ENCODE assay signal across 16 mouse cellular contexts in the genomic region with DNA sequence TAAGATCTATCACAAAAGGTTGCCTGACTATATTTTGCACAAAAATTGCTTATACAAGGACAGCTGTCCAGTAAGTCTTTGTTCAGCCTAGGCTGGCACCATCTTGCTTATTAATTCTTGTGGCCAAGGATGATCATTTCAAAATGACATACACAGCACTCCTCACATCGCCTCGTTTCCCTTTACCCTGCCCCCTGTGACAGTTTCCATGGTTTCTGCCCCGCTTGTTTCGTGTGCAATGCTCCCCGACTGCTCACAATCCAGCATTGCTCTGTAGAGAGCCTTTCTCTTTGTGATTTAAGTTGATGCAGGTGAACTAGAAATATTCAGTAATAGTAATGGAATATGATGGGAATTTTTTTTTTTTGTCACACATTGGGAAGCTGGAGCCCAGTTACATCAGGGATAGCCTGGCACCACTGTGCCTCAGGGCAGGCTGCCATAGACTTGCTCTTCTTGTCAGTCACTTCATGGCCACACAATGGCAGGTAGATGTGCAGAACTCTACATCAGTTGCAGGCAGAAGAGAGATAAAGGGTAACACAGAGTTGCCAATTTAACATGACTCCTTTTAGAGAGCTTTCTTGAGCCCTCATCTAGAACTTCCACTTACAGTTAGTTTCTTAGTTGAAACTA.
DNase-seq lines count a peak whose midpoint lies in the region; ATAC-seq and TF ChIP-seq lines count a peak whose summit lies in the region.
"Had no signal": no experiment of that assay in that cellular context is flagged by ENCODE, and none has a peak within 500 bp of the region (broad histone marks: within the 10 kb centered on the region; RNA-seq: fewer than 3 reads in every experiment).

No protein-coding gene starts in this region.

- H3K4me3 ChIP-seq in forebrain, postnatal 0 days (ENCODE audit: low read depth, low read length), result no peak overlapping the region
- H3K4me3 ChIP-seq in forebrain, embryonic 14.5 days (ENCODE audit: low read depth, low read length), result no peak overlapping the region
- no peak overlapping the region for H3K4me3 ChIP-seq in midbrain, embryonic 13.5 days (replicated peaks)
- H3K4me3 ChIP-seq in midbrain, embryonic 11.5 days (ENCODE audit: low read depth, low read length), result no peak overlapping the region
- H3K4me3 ChIP-seq in midbrain, embryonic 15.5 days, result no peak overlapping the region
- no peak overlapping the region for H3K4me3 ChIP-seq in stomach, postnatal 0 days (ENCODE audit: low read depth, low read length)
- H3K4me3 ChIP-seq: embryonic facial prominence, embryonic 10.5 days; forebrain, embryonic 13.5 days; heart, embryonic 15.5 days; hindbrain, embryonic 13.5 days had no signal

- no peak overlapping the region for H3K9ac ChIP-seq in forebrain, postnatal 0 days
- H3K9ac ChIP-seq in forebrain, embryonic 14.5 days (ENCODE audit: low read length), result no peak overlapping the region
- H3K9ac ChIP-seq in midbrain, embryonic 13.5 days (replicated peaks), result no peak overlapping the region
- H3K9ac ChIP-seq in midbrain, embryonic 11.5 days (ENCODE audit: low read length), result no peak overlapping the region
- H3K9ac ChIP-seq in midbrain, embryonic 15.5 days, result no peak overlapping the region
- H3K9ac ChIP-seq in stomach, postnatal 0 days (ENCODE audit: low read length), result no peak overlapping the region
- H3K9ac ChIP-seq: forebrain, embryonic 13.5 days; heart, embryonic 15.5 days; hindbrain, embryonic 13.5 days had no signal

- 60% methylated on average over 5 of the region's 5 CpGs for WGBS in forebrain, postnatal 0 days
- 73% methylated on average over 5 of the region's 5 CpGs for WGBS in forebrain, embryonic 14.5 days
- 62% methylated on average over 5 of the region's 5 CpGs for WGBS in midbrain, embryonic 13.5 days
- 80% methylated on average over 5 of the region's 5 CpGs for WGBS in midbrain, embryonic 11.5 days
- 54% methylated on average over 5 of the region's 5 CpGs for WGBS in midbrain, embryonic 15.5 days
- WGBS in stomach, postnatal 0 days, result 89% methylated on average over 5 of the region's 5 CpGs

- H3K4me2 ChIP-seq in forebrain, postnatal 0 days (ENCODE audit: low read depth), result no peak overlapping the region
- no peak overlapping the region for H3K4me2 ChIP-seq in forebrain, embryonic 14.5 days (ENCODE audit: low read length)
- H3K4me2 ChIP-seq in midbrain, embryonic 13.5 days (replicated peaks), result no peak overlapping the region
- no peak overlapping the region for H3K4me2 ChIP-seq in midbrain, embryonic 11.5 days
- H3K4me2 ChIP-seq in midbrain, embryonic 15.5 days, result no peak overlapping the region
- no peak overlapping the region for H3K4me2 ChIP-seq in stomach, postnatal 0 days (replicated peaks; ENCODE audit: low read depth)
- H3K4me2 ChIP-seq: forebrain, embryonic 13.5 days; heart, embryonic 15.5 days; hindbrain, embryonic 13.5 days had no signal

- TF ChIP-seq EP300 in stomach, postnatal 0 days (optimal IDR thresholded peaks at IDR 0.05), result no peak

- no peaks in the 10 kb centered on the region for H3K27me3 ChIP-seq in forebrain, postnatal 0 days (ENCODE audit: insufficient read depth, low read length)
- no peaks in the 10 kb centered on the region for H3K27me3 ChIP-seq in forebrain, embryonic 14.5 days (replicated peaks; ENCODE audit: control insufficient read depth, insufficient read depth, low read length)
- no peaks in the 10 kb centered on the region for H3K27me3 ChIP-seq in midbrain, embryonic 13.5 days
- no peaks in the 10 kb centered on the region for H3K27me3 ChIP-seq in midbrain, embryonic 11.5 days (ENCODE audit: control insufficient read depth, insufficient read depth, low read length)
- H3K27me3 ChIP-seq in midbrain, embryonic 15.5 days (replicated peaks), result no peaks in the 10 kb centered on the region
- H3K27me3 ChIP-seq in stomach, postnatal 0 days (ENCODE audit: control insufficient read depth, insufficient read depth, low read length), result no peaks in the 10 kb centered on the region
- H3K27me3 ChIP-seq: forebrain, embryonic 13.5 days; heart, embryonic 15.5 days; hindbrain, embryonic 13.5 days had no signal

- ATAC-seq in forebrain, postnatal 0 days, result peak; percentile 59; the same call in 1 of the 2 replicates
- no peak for ATAC-seq in forebrain, embryonic 14.5 days
- ATAC-seq in midbrain, embryonic 13.5 days, result 0 out of 2 replicates have a peak, but pooled peaks have one; percentile 34
- ATAC-seq in midbrain, embryonic 11.5 days (ENCODE audit: low FRiP score), result no peak
- peak; percentile 76 for ATAC-seq in midbrain, embryonic 15.5 days (replicated peaks)
- no peak for ATAC-seq in stomach, postnatal 0 days (ENCODE audit: low FRiP score, low TSS enrichment)
- no peak for ATAC-seq in megakaryocyte-erythroid progenitor cell, adult 5-6 weeks (replicated peaks; ENCODE audit: low FRiP score, low TSS enrichment, poor library complexity, severe bottlenecking)
- ATAC-seq: forebrain, embryonic 13.5 days had no signal

- H3K27ac ChIP-seq in forebrain, postnatal 0 days (ENCODE audit: low read depth, low read length), result no peak overlapping the region
- H3K27ac ChIP-seq in forebrain, embryonic 14.5 days (ENCODE audit: low read depth, low read length), result no peak overlapping the region
- H3K27ac ChIP-seq in midbrain, embryonic 13.5 days, result no peak overlapping the region
- H3K27ac ChIP-seq in midbrain, embryonic 11.5 days (ENCODE audit: low read depth, low read length), result no peak overlapping the region
- no peak overlapping the region for H3K27ac ChIP-seq in midbrain, embryonic 15.5 days
- H3K27ac ChIP-seq in stomach, postnatal 0 days (replicated peaks), result no peak overlapping the region
- H3K27ac ChIP-seq: embryonic facial prominence, embryonic 10.5 days; forebrain, embryonic 13.5 days; heart, embryonic 15.5 days; hindbrain, embryonic 13.5 days had no signal

- TF ChIP-seq CTCF in forebrain, postnatal 0 days (IDR thresholded peaks at IDR 0.05; ENCODE audit: low read depth), result no peak
- TF ChIP-seq CTCF in stomach, postnatal 0 days (IDR thresholded peaks at IDR 0.05; ENCODE audit: low read depth), result no peak

- H3K4me1 ChIP-seq in forebrain, postnatal 0 days (ENCODE audit: insufficient read depth), result no peaks in the 10 kb centered on the region
- H3K4me1 ChIP-seq in forebrain, embryonic 14.5 days (ENCODE audit: control insufficient read depth, insufficient read depth, low read length), result no peaks in the 10 kb centered on the region
- H3K4me1 ChIP-seq in midbrain, embryonic 13.5 days (replicated peaks), result 0 out of 2 replicates have a peak, but pooled peaks cover 3% of the 10 kb centered on the region
- H3K4me1 ChIP-seq in midbrain, embryonic 11.5 days (ENCODE audit: control insufficient read depth, insufficient read depth, low read length), result no peaks in the 10 kb centered on the region
- no peaks in the 10 kb centered on the region for H3K4me1 ChIP-seq in midbrain, embryonic 15.5 days
- no peaks in the 10 kb centered on the region for H3K4me1 ChIP-seq in stomach, postnatal 0 days (replicated peaks; ENCODE audit: control insufficient read depth, insufficient read depth)
- H3K4me1 ChIP-seq: embryonic facial prominence, embryonic 10.5 days; forebrain, embryonic 13.5 days; heart, embryonic 15.5 days; hindbrain, embryonic 13.5 days had no signal

- no peaks in the 10 kb centered on the region for H3K36me3 ChIP-seq in forebrain, postnatal 0 days (ENCODE audit: insufficient read depth)
- H3K36me3 ChIP-seq in forebrain, embryonic 14.5 days (ENCODE audit: control insufficient read depth, insufficient read depth, low read length), result no peaks in the 10 kb centered on the region
- no peaks in the 10 kb centered on the region for H3K36me3 ChIP-seq in midbrain, embryonic 13.5 days
- no peaks in the 10 kb centered on the region for H3K36me3 ChIP-seq in midbrain, embryonic 11.5 days (ENCODE audit: control insufficient read depth, insufficient read depth, low read length)
- H3K36me3 ChIP-seq in midbrain, embryonic 15.5 days (replicated peaks), result no peaks in the 10 kb centered on the region
- H3K36me3 ChIP-seq in stomach, postnatal 0 days (ENCODE audit: control insufficient read depth, insufficient read depth, low read length), result no peaks in the 10 kb centered on the region
- H3K36me3 ChIP-seq: embryonic facial prominence, embryonic 10.5 days; heart, embryonic 15.5 days; hindbrain, embryonic 13.5 days had no signal

- H3K9me3 ChIP-seq in forebrain, postnatal 0 days (ENCODE audit: low read length), result no peaks in the 10 kb centered on the region
- H3K9me3 ChIP-seq in forebrain, embryonic 14.5 days (replicated peaks; ENCODE audit: control insufficient read depth, low read length), result no peaks in the 10 kb centered on the region
- 0 out of 2 replicates have a peak, but pooled peaks cover 3% of the 10 kb centered on the region for H3K9me3 ChIP-seq in midbrain, embryonic 13.5 days
- no peaks in the 10 kb centered on the region for H3K9me3 ChIP-seq in midbrain, embryonic 11.5 days (ENCODE audit: control insufficient read depth, low read length)
- H3K9me3 ChIP-seq in midbrain, embryonic 15.5 days, result no peaks in the 10 kb centered on the region
- no peaks in the 10 kb centered on the region for H3K9me3 ChIP-seq in stomach, postnatal 0 days (ENCODE audit: control insufficient read depth, low read length)
- H3K9me3 ChIP-seq: embryonic facial prominence, embryonic 10.5 days; heart, embryonic 15.5 days; hindbrain, embryonic 13.5 days had no signal

- no peak for DNase-seq in forebrain, postnatal 0 days
- no peak for DNase-seq in forebrain, embryonic 14.5 days (ENCODE audit: low spot score)
- DNase-seq in midbrain, embryonic 11.5 days (ENCODE audit: low spot score, missing footprints), result no peak
- peak; percentile 8 for DNase-seq in stomach, postnatal 0 days (ENCODE audit: low spot score)
- DNase-seq: adrenal gland, postnatal 10 days; cerebellum, adult 11-12 months; cerebellum, adult 9-11 months; gastrocnemius, postnatal 36 days; heart, postnatal 14 days had no signal

Comparison
In these comparisons a context has a peak if more than half of its experiments do, and no peak if none do; other contexts are left out.
1. ATAC-seq: peak in forebrain, postnatal 0 days (single experiment), midbrain, embryonic 13.5 days (single experiment) and midbrain, embryonic 15.5 days (single experiment); none in forebrain, embryonic 14.5 days (single experiment), midbrain, embryonic 11.5 days (single experiment), stomach, postnatal 0 days (single experiment) and megakaryocyte-erythroid progenitor cell, adult 5-6 weeks (single experiment).